Mouse (Mus musculus): ENCODE data around the gene Sirt1. TPM values are rescaled to one million over a fixed set of nuclear protein-coding genes. Genes with fewer than 3 reads are reported as not detected.
A peak's percentile ranks its signal among the peaks of the same experiment; 100 is the strongest.
"Not testable (repeated sequence)": the region's sequence is repeated elsewhere in the genome, so short reads cannot be mapped to it uniquely, and the experiment has no call there.

Gene Sirt1
- polyA plus RNA-seq, 1 experiment from 2014 or later, result 6.5 TPM

DNA sequence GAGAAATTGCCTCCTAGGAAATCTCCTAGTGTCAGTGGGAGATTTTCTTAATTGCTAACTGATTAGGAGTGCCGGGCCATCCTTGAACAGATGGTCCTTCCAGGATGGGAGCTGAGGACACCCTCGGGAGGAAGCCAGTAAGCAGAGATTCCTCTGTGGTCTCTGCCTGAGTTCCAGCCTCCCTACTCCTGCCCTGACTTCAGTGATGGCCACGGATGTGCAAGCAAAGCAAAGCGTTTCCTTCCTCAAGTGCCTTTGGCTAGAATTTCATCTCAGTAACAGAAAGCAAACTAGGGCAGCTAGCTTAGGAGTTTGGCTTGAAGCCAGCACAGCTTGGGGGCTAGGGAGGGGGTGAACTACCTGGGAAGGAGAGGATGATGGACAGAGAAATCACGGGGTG is 35.6 kb upstream of the Sirt1 start:
- H3K4me3 ChIP-seq, result no peak overlapping the region
- no peaks in the 10 kb centered on the region for H3K36me3 ChIP-seq
- no peaks in the 10 kb centered on the region; the same call in 1 of the 2 replicates for H3K4me1 ChIP-seq
- H3K27ac ChIP-seq, result no peak overlapping the region
- no peak for ATAC-seq (ENCODE audit: insufficient number of reproducible peaks, insufficient read depth, low FRiP score, low TSS enrichment, low read depth)
- 39% methylated on average over 5 of the region's 5 CpGs for WGBS
- H3K4me2 ChIP-seq, result no peak overlapping the region
- H3K9ac ChIP-seq, result no peak overlapping the region
- no peaks in the 10 kb centered on the region for H3K9me3 ChIP-seq
- H3K27me3 ChIP-seq, result no peaks in the 10 kb centered on the region

GRCm38 (mm10) chr10:63415850-63416249 is 34.3 kb upstream of the Sirt1 start:
- Histone ChIP-seq H3K27ac (no peak overlapping the region), H3K9me3 (no peaks in the 10 kb centered on the region), H3K4me3 (no peak overlapping the region), H3K4me2 (peak overlapping the region; percentile 5; the same call in 1 of the 2 replicates), H3K4me1 (no peaks in the 10 kb centered on the region; the same call in 1 of the 2 replicates), H3K9ac (no peak overlapping the region), H3K27me3 (no peaks in the 10 kb centered on the region), H3K36me3 (no peaks in the 10 kb centered on the region)
- no peak for ATAC-seq (ENCODE audit: insufficient number of reproducible peaks, insufficient read depth, low FRiP score, low TSS enrichment, low read depth)
- 53% methylated on average over 7 of the region's 7 CpGs for WGBS

DNA sequence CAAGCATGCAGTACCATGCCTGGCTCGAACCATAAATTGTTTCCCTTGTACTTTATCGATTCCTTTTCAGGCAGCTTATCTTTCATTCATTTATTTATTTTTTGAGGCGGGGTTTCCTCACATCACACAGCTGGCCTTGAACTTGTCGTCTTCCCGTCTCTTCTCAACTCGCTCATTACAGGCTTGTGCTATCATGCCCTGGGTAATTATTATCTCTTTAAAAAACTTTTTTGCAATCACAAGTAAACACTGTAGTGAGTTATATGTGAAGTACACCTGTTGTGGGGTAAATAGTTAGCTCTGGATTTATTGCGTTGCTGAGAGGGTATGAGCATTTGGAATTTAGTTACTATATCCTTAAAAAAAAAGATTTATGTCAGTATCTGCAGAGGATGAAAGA is 33.8 kb upstream of the Sirt1 start:
- H3K4me2 ChIP-seq, result no peak overlapping the region
- WGBS, result 71% methylated on average over 7 of the region's 7 CpGs
- no peaks in the 10 kb centered on the region for H3K9me3 ChIP-seq
- no peak overlapping the region for H3K4me3 ChIP-seq
- H3K4me1 ChIP-seq, result no peaks in the 10 kb centered on the region; the same call in 1 of the 2 replicates
- ATAC-seq (ENCODE audit: insufficient number of reproducible peaks, insufficient read depth, low FRiP score, low TSS enrichment, low read depth), result no peak
- no peak overlapping the region for H3K27ac ChIP-seq
- H3K27me3 ChIP-seq, result no peaks in the 10 kb centered on the region
- H3K9ac ChIP-seq, result no peak overlapping the region
- H3K36me3 ChIP-seq, result no peaks in the 10 kb centered on the region

DNA sequence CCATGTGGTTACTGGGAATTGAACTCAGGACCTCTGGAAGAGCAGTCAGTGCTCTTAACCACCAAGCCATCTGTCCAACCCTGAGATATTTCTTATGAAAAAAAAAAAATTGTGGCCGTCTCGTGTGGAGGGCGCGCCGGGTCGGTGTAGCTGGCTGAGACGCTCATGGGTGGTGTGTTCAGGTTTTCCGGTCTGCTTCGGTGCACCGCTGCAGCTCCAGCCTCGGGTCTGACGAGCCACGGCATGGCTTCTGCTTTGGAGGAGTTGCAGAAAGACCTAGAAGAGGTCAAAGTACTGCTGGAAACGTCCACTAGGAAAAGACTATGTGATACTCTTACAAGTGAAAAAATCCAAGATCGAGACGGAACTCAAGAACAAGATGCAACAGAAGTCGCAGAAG is 31.3 kb upstream of the Sirt1 start:
- Histone ChIP-seq H3K4me1 (no peaks in the 10 kb centered on the region; the same call in 1 of the 2 replicates), H3K27me3 (no peaks in the 10 kb centered on the region), H3K4me3 (no peak overlapping the region), H3K9me3 (no peaks in the 10 kb centered on the region), H3K9ac (no peak overlapping the region), H3K4me2 (no peak overlapping the region), H3K36me3 (no peaks in the 10 kb centered on the region), H3K27ac (no peak overlapping the region)
- 85% methylated on average over 17 of the region's 17 CpGs for WGBS
- no peak for ATAC-seq (ENCODE audit: insufficient number of reproducible peaks, insufficient read depth, low FRiP score, low TSS enrichment, low read depth)

DNA sequence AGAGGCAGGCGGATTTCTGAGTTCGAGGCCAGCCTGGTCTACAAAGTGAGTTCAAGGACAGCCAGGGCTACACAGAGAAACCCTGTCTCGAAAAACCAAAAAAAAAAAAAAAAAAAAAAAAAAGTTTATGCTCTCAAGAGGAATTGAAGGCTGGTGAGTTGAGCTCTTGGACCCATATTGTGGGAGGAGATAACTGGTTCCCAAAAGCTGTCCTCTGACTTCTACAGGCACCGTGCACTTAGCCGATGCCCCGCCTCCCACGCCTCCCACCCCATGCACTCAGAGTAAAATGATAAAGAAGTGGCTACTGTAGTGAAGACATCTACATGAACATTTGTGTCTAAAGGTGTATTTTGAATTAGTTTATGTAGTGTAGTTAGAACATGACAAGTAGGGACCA is 30.2 kb upstream of the Sirt1 start:
- H3K4me1 ChIP-seq; H3K4me3 ChIP-seq; H3K9ac ChIP-seq; H3K4me2 ChIP-seq; H3K9me3 ChIP-seq; H3K36me3 ChIP-seq; ATAC-seq (ENCODE audit: insufficient number of reproducible peaks, insufficient read depth, low FRiP score, low TSS enrichment, low read depth); H3K27ac ChIP-seq; H3K27me3 ChIP-seq: not testable (repeated sequence)
- WGBS, result 95% methylated on average over 6 of the region's 7 CpGs

DNA sequence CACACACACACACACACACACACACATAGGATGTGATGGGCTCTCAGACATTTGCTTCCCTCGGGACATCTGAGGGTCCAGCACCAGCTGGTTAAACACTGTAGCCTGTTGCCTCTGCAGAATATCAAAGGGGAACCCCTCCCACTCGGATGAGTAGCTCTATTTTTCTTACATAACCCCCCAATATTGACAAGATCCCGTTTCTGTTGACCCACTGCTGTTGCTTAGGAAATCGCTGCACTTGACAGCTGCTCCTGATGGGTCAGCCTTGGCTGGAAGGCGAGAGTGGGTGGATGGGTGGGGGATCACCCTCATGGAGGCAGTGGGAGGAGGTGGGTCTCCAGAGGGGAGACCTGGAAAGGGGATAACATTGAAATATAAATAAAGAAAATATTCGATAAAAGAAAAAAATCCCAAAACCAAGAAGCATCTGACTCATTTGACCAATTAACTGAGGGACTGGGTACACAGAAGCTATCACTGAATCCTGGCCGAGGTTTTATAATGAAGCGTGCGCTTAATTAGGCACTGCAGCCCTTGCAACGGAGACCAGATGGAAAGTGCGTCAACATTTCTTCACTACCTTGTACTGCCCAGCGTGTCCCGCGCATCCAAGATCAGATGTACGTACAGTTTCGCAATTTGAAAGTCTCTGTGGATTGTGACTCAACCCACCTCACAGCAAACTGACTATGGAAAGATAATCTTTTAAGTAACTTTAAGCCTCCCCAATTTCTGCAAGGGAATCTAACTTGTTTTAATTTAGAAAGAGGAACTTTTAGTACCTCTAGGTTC is 28.9 kb upstream of the Sirt1 start:
- no peak overlapping the region for H3K27ac ChIP-seq
- no peaks in the 10 kb centered on the region for H3K4me1 ChIP-seq
- no peak overlapping the region for H3K9ac ChIP-seq
- H3K36me3 ChIP-seq, result peaks cover 3% of the 10 kb centered on the region; the same call in 1 of the 2 replicates
- ATAC-seq (ENCODE audit: insufficient number of reproducible peaks, insufficient read depth, low FRiP score, low TSS enrichment, low read depth), result no peak
- no peak overlapping the region for H3K4me2 ChIP-seq
- WGBS, result 61% methylated on average over 16 of the region's 16 CpGs
- no peaks in the 10 kb centered on the region for H3K9me3 ChIP-seq
- H3K4me3 ChIP-seq, result no peak overlapping the region
- H3K27me3 ChIP-seq, result no peaks in the 10 kb centered on the region

- no peaks in the 10 kb centered on the region for H3K9me3 ChIP-seq
- no peak for ATAC-seq (ENCODE audit: insufficient number of reproducible peaks, insufficient read depth, low FRiP score, low TSS enrichment, low read depth)
- no peak overlapping the region for H3K4me2 ChIP-seq
- peaks cover 3% of the 10 kb centered on the region; the same call in 1 of the 2 replicates for H3K36me3 ChIP-seq
- H3K4me1 ChIP-seq, result no peaks in the 10 kb centered on the region
- no peaks in the 10 kb centered on the region for H3K27me3 ChIP-seq
- no peak overlapping the region for H3K27ac ChIP-seq
- WGBS, result 78% methylated on average over 2 of the region's 2 CpGs
- H3K4me3 ChIP-seq, result no peak overlapping the region
- H3K9ac ChIP-seq, result no peak overlapping the region
Observed at GRCm38 (mm10) chr10:63403636-63404035, 22.1 kb upstream of the Sirt1 start.

- ATAC-seq (ENCODE audit: insufficient number of reproducible peaks, insufficient read depth, low FRiP score, low TSS enrichment, low read depth), result no peak
- Histone ChIP-seq H3K27me3 (no peaks in the 10 kb centered on the region), H3K36me3 (peaks cover 3% of the 10 kb centered on the region; the same call in 1 of the 2 replicates), H3K4me1 (no peaks in the 10 kb centered on the region), H3K4me2 (no peak overlapping the region), H3K9me3 (no peaks in the 10 kb centered on the region), H3K9ac (no peak overlapping the region), H3K27ac (no peak overlapping the region), H3K4me3 (no peak overlapping the region)
- WGBS, result 89% methylated on average over 5 of the region's 5 CpGs
Observed at GRCm38 (mm10) chr10:63402731-63403504, 21.4 kb upstream of the Sirt1 start.

- Histone ChIP-seq H3K9ac (no peak overlapping the region), H3K4me2 (no peak overlapping the region), H3K4me3 (no peak overlapping the region), H3K4me1 (no peaks in the 10 kb centered on the region), H3K9me3 (no peaks in the 10 kb centered on the region), H3K36me3 (0 out of 2 replicates have a peak, but pooled peaks cover 8% of the 10 kb centered on the region), H3K27ac (no peak overlapping the region), H3K27me3 (no peaks in the 10 kb centered on the region)
- WGBS, result 89% methylated on average over 10 of the region's 10 CpGs
- no peak for ATAC-seq (ENCODE audit: insufficient number of reproducible peaks, insufficient read depth, low FRiP score, low TSS enrichment, low read depth)
Observed at GRCm38 (mm10) chr10:63396963-63397362, 15.5 kb upstream of the Sirt1 start.

DNA sequence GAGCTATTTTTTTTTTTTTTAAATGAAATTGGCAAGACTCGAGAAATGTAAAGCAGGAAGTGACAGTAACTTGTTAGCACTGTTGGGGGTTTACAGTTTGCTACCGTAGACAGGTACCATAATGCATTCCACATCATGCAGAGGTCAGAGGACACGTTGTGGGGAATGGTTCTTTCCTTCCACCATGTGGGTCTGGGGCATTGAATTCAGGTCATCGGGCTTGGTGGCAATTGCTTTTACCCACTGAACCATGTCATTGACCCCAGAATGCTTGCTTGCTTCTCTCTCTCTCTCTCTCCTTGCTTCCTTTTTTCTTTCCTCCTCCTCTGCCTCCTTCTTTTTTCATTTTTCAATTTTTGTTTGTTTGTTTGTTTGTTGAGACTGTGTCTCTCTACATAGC is 7.4 kb upstream of the Sirt1 start:
- WGBS, result 65% methylated on average over 4 of the region's 4 CpGs
- Histone ChIP-seq H3K27ac (no peak overlapping the region), H3K27me3 (no peaks in the 10 kb centered on the region), H3K9me3 (no peaks in the 10 kb centered on the region), H3K36me3 (no peaks in the 10 kb centered on the region), H3K4me1 (no peaks in the 10 kb centered on the region), H3K4me2 (no peak overlapping the region), H3K9ac (no peak overlapping the region), H3K4me3 (no peak overlapping the region)
- ATAC-seq (ENCODE audit: insufficient number of reproducible peaks, insufficient read depth, low FRiP score, low TSS enrichment, low read depth), result no peak

- no peaks in the 10 kb centered on the region for H3K4me1 ChIP-seq
- H3K4me2 ChIP-seq, result peak overlapping the region; percentile 67
- no peaks in the 10 kb centered on the region for H3K27me3 ChIP-seq
- H3K4me3 ChIP-seq, result peak overlapping the region; percentile 65
- no peak overlapping the region; the same call in 1 of the 2 replicates for H3K27ac ChIP-seq
- H3K36me3 ChIP-seq, result no peaks in the 10 kb centered on the region
- 1% methylated on average over 10 of the region's 10 CpGs for WGBS
- no peak for ATAC-seq (ENCODE audit: insufficient number of reproducible peaks, insufficient read depth, low FRiP score, low TSS enrichment, low read depth)
- no peaks in the 10 kb centered on the region for H3K9me3 ChIP-seq
- peak overlapping the region; percentile 75 for H3K9ac ChIP-seq
Observed at GRCm38 (mm10) chr10:63386991-63387390, 5.5 kb upstream of the Sirt1 start.
